8 mouse cellular contexts compared by ENCODE assay signal in the genomic region with DNA sequence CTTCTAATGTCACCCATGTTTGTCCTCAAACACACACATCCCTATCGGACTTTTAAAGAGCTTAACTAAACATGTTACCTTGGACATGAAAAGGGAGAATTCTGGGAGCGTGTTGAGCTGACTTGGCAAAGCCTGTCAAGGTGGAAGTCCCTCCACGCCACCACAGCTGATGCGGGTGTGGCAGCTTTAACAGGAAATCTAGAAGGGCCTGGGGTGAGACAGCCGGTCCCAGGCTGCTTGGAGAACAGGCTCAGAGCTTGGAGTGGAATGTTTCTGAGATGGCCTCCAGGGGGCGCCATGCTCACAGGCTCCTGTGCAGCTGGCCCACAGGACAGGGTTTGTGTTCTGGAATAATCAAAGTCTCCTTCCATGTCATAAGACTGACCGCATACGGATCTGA. TPM values are rescaled to one million over a fixed set of nuclear protein-coding genes. Genes with fewer than 3 reads are reported as not detected.
DNase-seq lines count a peak whose midpoint lies in the region; ATAC-seq lines count a peak whose summit lies in the region.

A gene (minus strand): TSS at position 169 of the 400 bp plus-strand sequence.

- no peaks in the 10 kb centered on the region for H3K36me3 ChIP-seq in kidney, embryonic 14.5 days (ENCODE audit: control insufficient read depth, insufficient read depth, low read length)
- H3K36me3 ChIP-seq in liver, embryonic 11.5 days (ENCODE audit: control insufficient read depth, insufficient read depth, low read length) = no peaks in the 10 kb centered on the region
- H3K36me3 ChIP-seq in stomach, embryonic 14.5 days (ENCODE audit: control insufficient read depth, insufficient read depth, low read length) = no peaks in the 10 kb centered on the region

- 0 out of 2 replicates have a peak within 1 kb of the TSS, but pooled peaks have one; percentile 28 for H3K9ac ChIP-seq in kidney, embryonic 14.5 days (ENCODE audit: low read depth, low read length)
- H3K9ac ChIP-seq in liver, embryonic 11.5 days (ENCODE audit: low read depth, low read length) = no peak within 1 kb of the TSS
- no peak within 1 kb of the TSS for H3K9ac ChIP-seq in stomach, embryonic 14.5 days (replicated peaks; ENCODE audit: low read depth, low read length)

- peak; percentile 58 for DNase-seq in A20 (ENCODE audit: low read depth, low spot score)
- DNase-seq in adrenal gland, adult 2 months = peak; percentile 81
- DNase-seq in embryo, embryonic 11 days = peak; percentile 80
- DNase-seq in liver, embryonic 11.5 days (ENCODE audit: low spot score) = peak; percentile 57
- peak; percentile 78 for DNase-seq in neural tube, embryonic 10.5 days (ENCODE audit: extremely low spot score, low spot score)

- peak within 1 kb of the TSS; percentile 17; the same call in 1 of the 2 replicates for H3K4me2 ChIP-seq in kidney, embryonic 14.5 days (replicated peaks; ENCODE audit: low read depth, low read length)
- H3K4me2 ChIP-seq in liver, embryonic 11.5 days = peak within 1 kb of the TSS; percentile 42
- no peak within 1 kb of the TSS; the same call in 1 of the 2 replicates for H3K4me2 ChIP-seq in stomach, embryonic 14.5 days (replicated peaks; ENCODE audit: low read depth, low read length)

- no peak within 1 kb of the TSS for H3K27ac ChIP-seq in kidney, embryonic 14.5 days (ENCODE audit: low read depth, low read length)
- no peak within 1 kb of the TSS for H3K27ac ChIP-seq in liver, embryonic 11.5 days (ENCODE audit: low read depth, low read length)
- no peak within 1 kb of the TSS for H3K27ac ChIP-seq in stomach, embryonic 14.5 days (ENCODE audit: low read length)

- H3K27me3 ChIP-seq in kidney, embryonic 14.5 days (ENCODE audit: control insufficient read depth, insufficient read depth, low read length) = no peaks in the 10 kb centered on the region
- H3K27me3 ChIP-seq in liver, embryonic 11.5 days (replicated peaks; ENCODE audit: control insufficient read depth, insufficient read depth, low read length) = no peaks in the 10 kb centered on the region
- no peaks in the 10 kb centered on the region for H3K27me3 ChIP-seq in stomach, embryonic 14.5 days (ENCODE audit: control insufficient read depth, insufficient read depth, low read length)

- H3K4me1 ChIP-seq in kidney, embryonic 14.5 days (ENCODE audit: control insufficient read depth, insufficient read depth, low read length) = peaks cover 8% of the 10 kb centered on the region; the same call in 1 of the 2 replicates
- H3K4me1 ChIP-seq in liver, embryonic 11.5 days (replicated peaks; ENCODE audit: control insufficient read depth, insufficient read depth, low read length) = no peaks in the 10 kb centered on the region
- H3K4me1 ChIP-seq in stomach, embryonic 14.5 days (ENCODE audit: control insufficient read depth, insufficient read depth, low read length) = no peaks in the 10 kb centered on the region

- WGBS in kidney, embryonic 14.5 days = 26% methylated on average over 8 of the region's 8 CpGs
- WGBS in liver, embryonic 11.5 days = 25% methylated on average over 8 of the region's 8 CpGs
- 22% methylated on average over 8 of the region's 8 CpGs for WGBS in stomach, embryonic 14.5 days

- no peaks in the 10 kb centered on the region for H3K9me3 ChIP-seq in kidney, embryonic 14.5 days (ENCODE audit: control insufficient read depth, low read length)
- no peaks in the 10 kb centered on the region for H3K9me3 ChIP-seq in liver, embryonic 11.5 days (ENCODE audit: control insufficient read depth, low read length)
- no peaks in the 10 kb centered on the region for H3K9me3 ChIP-seq in stomach, embryonic 14.5 days (ENCODE audit: control insufficient read depth, low read depth, low read length)

- ATAC-seq in granulocyte monocyte progenitor cell, adult 5-6 weeks (replicated peaks; ENCODE audit: poor library complexity, severe bottlenecking) = peak; percentile 66
- ATAC-seq in kidney, embryonic 14.5 days (ENCODE audit: low FRiP score, low TSS enrichment) = peak; percentile 67
- peak; percentile 46; the same call in 1 of the 2 replicates for ATAC-seq in liver, embryonic 11.5 days (replicated peaks; ENCODE audit: low FRiP score)
- peak; percentile 49; the same call in 1 of the 2 replicates for ATAC-seq in stomach, embryonic 14.5 days (ENCODE audit: insufficient number of reproducible peaks, insufficient read depth, low FRiP score, low read depth)

- H3K4me3 ChIP-seq in kidney, embryonic 14.5 days (ENCODE audit: low read length) = no peak within 1 kb of the TSS
- H3K4me3 ChIP-seq in liver, embryonic 11.5 days (ENCODE audit: low read depth, low read length) = 0 out of 2 replicates have a peak within 1 kb of the TSS, but pooled peaks have one; percentile 2
- no peak within 1 kb of the TSS for H3K4me3 ChIP-seq in stomach, embryonic 14.5 days (ENCODE audit: low read depth, low read length)

RNA-seq across cellular contexts. Expression of the gene that starts here (rescaled TPM):
- total RNA-seq in adrenal gland, adult 2 months (2021) = not detected
- 0.47 and 0.74 TPM in 2 replicates for polyA plus RNA-seq in adrenal gland, adult 2 months (2012; rRNA removed)
- total RNA-seq in granulocyte monocyte progenitor cell, adult 5-6 weeks (2014; fragmentation: Nextera tagmentation) = 5.3 and 7.2 TPM in 2 replicates
- 2.5 TPM in 1 of 2 replicates, not detected in the other for total RNA-seq in granulocyte monocyte progenitor cell, adult 5-6 weeks (2017)
- polyA plus RNA-seq in kidney, embryonic 14.5 days (2014; fragmentation: Nextera tagmentation; extraction: Ambion mirVana) = 0.43 TPM in 1 of 2 replicates, not detected in the other
- not detected in 2 replicates for polyA plus RNA-seq in liver, embryonic 11.5 days (2014; fragmentation: Nextera tagmentation; extraction: Ambion mirVana)
- polyA plus RNA-seq in stomach, embryonic 14.5 days (2014; fragmentation: Nextera tagmentation; extraction: Ambion mirVana) = 0.14 TPM in 1 of 2 replicates, not detected in the other

Comparison
In these comparisons a context has a peak if more than half of its experiments do, and no peak if none do; other contexts are left out.
1. Peak in DNase-seq in adrenal gland, adult 2 months; RNA of the gene not detected or under 1 TPM.
2. Peak in ATAC-seq, H3K9ac ChIP-seq and H3K4me2 ChIP-seq in kidney, embryonic 14.5 days; RNA of the gene not detected or under 1 TPM.
3. Peak in DNase-seq, ATAC-seq, H3K4me3 ChIP-seq and H3K4me2 ChIP-seq in liver, embryonic 11.5 days; RNA of the gene not detected or under 1 TPM.
4. Peak in ATAC-seq in stomach, embryonic 14.5 days; RNA of the gene not detected or under 1 TPM.